Mouse (Mus musculus) embryonic facial prominence, embryonic 15.5 days (tissue): ENCODE data around the gene Dusp12. TPM values are rescaled to one million over a fixed set of nuclear protein-coding genes. Genes with fewer than 3 reads are reported as not detected.

Experiments used
- ATAC-seq: fragments of 200-750 bp; cut with Nextera tagmentation; 2 replicates; pipeline ENCODE4 v1.8.0; 2017; ENCODE audit warnings: low read depth, moderate TSS enrichment; ENCODE audit not compliant: insufficient number of reproducible peaks, low FRiP score, low TSS enrichment
- H3K27ac ChIP-seq: fragments of 300-500 bp; sonication (generic); replicated peaks from 2 replicates; pipeline ENCODE4 v1.5.1; 2015; ENCODE audit warnings: mild to moderate bottlenecking, inconsistent platforms
- H3K27me3 ChIP-seq: fragments of 300-500 bp; sonication (generic); 2 replicates; pipeline ENCODE4 v1.6.1; 2015; ENCODE audit warnings: inconsistent platforms
- H3K36me3 ChIP-seq: fragments of 300-500 bp; sonication (generic); 2 replicates; pipeline ENCODE4 v1.6.1; 2015; ENCODE audit warnings: mild to moderate bottlenecking, inconsistent platforms
- H3K4me1 ChIP-seq: fragments of 300-500 bp; sonication (generic); 2 replicates; pipeline ENCODE4 v1.6.1; 2015; ENCODE audit warnings: inconsistent platforms
- H3K4me2 ChIP-seq: fragments of 300-500 bp; sonication (generic); replicated peaks from 2 replicates; pipeline ENCODE4 v1.6.1; 2015; ENCODE audit warnings: mild to moderate bottlenecking, inconsistent platforms
- H3K4me3 ChIP-seq: fragments of 300-500 bp; sonication (generic); replicated peaks from 2 replicates; pipeline ENCODE4 v1.5.1; 2015; ENCODE audit warnings: mild to moderate bottlenecking, inconsistent platforms
- H3K9ac ChIP-seq: fragments of 300-500 bp; sonication (generic); 2 replicates; pipeline ENCODE4 v1.6.1; 2015; ENCODE audit warnings: inconsistent platforms
- H3K9me3 ChIP-seq: fragments of 300-500 bp; sonication (generic); replicated peaks from 2 replicates; pipeline ENCODE4 v1.6.1; 2016; ENCODE audit warnings: inconsistent platforms
- WGBS: fragments of 180-500 bp; shearing (Covaris S2); methylation state at CpG from one replicate; pipeline ENCODE4 v1.1.7; 2015; 5-methylcytosine and 5-hydroxymethylcytosine counted together
- polyA plus RNA-seq: library from polyadenylated mRNA; unstranded; fragments of >200 nt; fragmentation: Nextera tagmentation; extraction: Ambion mirVana; gene quantifications from 2 replicates; pipeline ENCODE4 v1.2.1, GENCODE M21; 2015

Dusp12 gene
- polyA plus RNA-seq, 1 experiment from 2014 or later, result 43.5 TPM

- H3K4me3 ChIP-seq, result no peak within 1 kb of the TSS
- H3K4me2 ChIP-seq, result no peak within 1 kb of the TSS
- no peak within 1 kb of the TSS for H3K27ac ChIP-seq
- H3K9me3 ChIP-seq, result no peaks in the 10 kb centered on the region
- ATAC-seq, result no peak
- H3K4me1 ChIP-seq, result peaks cover 7% of the 10 kb centered on the region
- peaks cover 16% of the 10 kb centered on the region for H3K27me3 ChIP-seq
- H3K36me3 ChIP-seq, result no peaks in the 10 kb centered on the region
- 62% methylated on average over 5 of the region's 5 CpGs for WGBS
- no peak within 1 kb of the TSS for H3K9ac ChIP-seq
Measured at GRCm38 (mm10) chr1:170912891-170913615, 27.7 kb upstream of the Dusp12 start, which contains the start of gene Fcrlb. Fcrlb (minus strand) TSS chr1:170912941.

GRCm38 (mm10) chr1:170911907-170912660 is 26.7 kb upstream of the Dusp12 start:
- Histone ChIP-seq H3K27ac (no peak overlapping the region), H3K9ac (no peak overlapping the region), H3K27me3 (peaks cover 25% of the 10 kb centered on the region), H3K9me3 (no peaks in the 10 kb centered on the region), H3K36me3 (no peaks in the 10 kb centered on the region), H3K4me3 (no peak overlapping the region), H3K4me1 (peaks cover 16% of the 10 kb centered on the region), H3K4me2 (no peak overlapping the region)
- 73% methylated on average over 11 of the region's 11 CpGs for WGBS
- no peak for ATAC-seq

- H3K36me3 ChIP-seq, result no peaks in the 10 kb centered on the region
- no peaks in the 10 kb centered on the region for H3K9me3 ChIP-seq
- no peak overlapping the region for H3K9ac ChIP-seq
- peaks cover 16% of the 10 kb centered on the region for H3K4me1 ChIP-seq
- peak overlapping the region; percentile 49 for H3K4me3 ChIP-seq
- H3K4me2 ChIP-seq, result peak overlapping the region; percentile 91
- peaks cover 38% of the 10 kb centered on the region for H3K27me3 ChIP-seq
- WGBS, result 4% methylated on average over 21 of the region's 21 CpGs
- no peak overlapping the region for H3K27ac ChIP-seq
- no peak for ATAC-seq
Measured at GRCm38 (mm10) chr1:170908341-170908740, 23.0 kb upstream of the Dusp12 start.

- no peaks in the 10 kb centered on the region for H3K36me3 ChIP-seq
- peak overlapping the region; percentile 29; the same call in 1 of the 2 replicates for H3K9ac ChIP-seq
- 1% methylated on average over 71 of the region's 71 CpGs for WGBS
- ATAC-seq, result peak; percentile 62; the same call in 1 of the 2 replicates
- H3K4me2 ChIP-seq, result peak overlapping the region; percentile 91
- peaks cover 17% of the 10 kb centered on the region for H3K4me1 ChIP-seq
- no peak overlapping the region for H3K27ac ChIP-seq
- peak overlapping the region; percentile 49 for H3K4me3 ChIP-seq
- no peaks in the 10 kb centered on the region for H3K9me3 ChIP-seq
- H3K27me3 ChIP-seq, result peaks cover 38% of the 10 kb centered on the region
Measured at GRCm38 (mm10) chr1:170907456-170908191, 22.3 kb upstream of the Dusp12 start.

GRCm38 (mm10) chr1:170907111-170907455 is 21.7 kb upstream of the Dusp12 start:
- H3K4me1 ChIP-seq, result peaks cover 22% of the 10 kb centered on the region
- peak overlapping the region; percentile 49 for H3K4me3 ChIP-seq
- H3K4me2 ChIP-seq, result peak overlapping the region; percentile 91
- H3K36me3 ChIP-seq, result no peaks in the 10 kb centered on the region
- H3K9ac ChIP-seq, result no peak overlapping the region
- H3K27ac ChIP-seq, result no peak overlapping the region
- ATAC-seq, result no peak
- H3K9me3 ChIP-seq, result no peaks in the 10 kb centered on the region
- 20% methylated on average over 11 of the region's 11 CpGs for WGBS
- peaks cover 38% of the 10 kb centered on the region for H3K27me3 ChIP-seq

GRCm38 (mm10) chr1:170903485-170903884 is 18.1 kb upstream of the Dusp12 start:
- ATAC-seq, result no peak
- Histone ChIP-seq H3K27me3 (peaks cover 32% of the 10 kb centered on the region), H3K36me3 (no peaks in the 10 kb centered on the region), H3K27ac (0 out of 2 replicates have a peak overlapping the region, but pooled peaks have one; percentile 12), H3K4me2 (no peak overlapping the region), H3K4me3 (no peak overlapping the region), H3K4me1 (peaks cover 19% of the 10 kb centered on the region), H3K9ac (no peak overlapping the region), H3K9me3 (no peaks in the 10 kb centered on the region)
- 61% methylated on average over 5 of the region's 5 CpGs for WGBS

- H3K4me1 ChIP-seq, result peaks cover 6% of the 10 kb centered on the region; the same call in 1 of the 2 replicates
- H3K4me3 ChIP-seq, result 0 out of 2 replicates have a peak overlapping the region, but pooled peaks have one; percentile 15
- H3K27ac ChIP-seq, result no peak overlapping the region
- ATAC-seq, result no peak
- no peaks in the 10 kb centered on the region for H3K36me3 ChIP-seq
- H3K4me2 ChIP-seq, result 0 out of 2 replicates have a peak overlapping the region, but pooled peaks have one; percentile 24
- H3K9ac ChIP-seq, result no peak overlapping the region
- WGBS, result 32% methylated on average over 10 of the region's 10 CpGs
- H3K27me3 ChIP-seq, result peaks cover 15% of the 10 kb centered on the region
- H3K9me3 ChIP-seq, result no peaks in the 10 kb centered on the region
Measured at GRCm38 (mm10) chr1:170901536-170902238, 16.3 kb upstream of the Dusp12 start.

GRCm38 (mm10) chr1:170900799-170901467 is 15.6 kb upstream of the Dusp12 start:
- H3K9ac ChIP-seq, result no peak overlapping the region
- no peaks in the 10 kb centered on the region for H3K36me3 ChIP-seq
- H3K4me1 ChIP-seq, result peaks cover 6% of the 10 kb centered on the region; the same call in 1 of the 2 replicates
- ATAC-seq, result no peak
- H3K9me3 ChIP-seq, result no peaks in the 10 kb centered on the region
- WGBS, result 29% methylated on average over 10 of the region's 10 CpGs
- peak overlapping the region; percentile 5; the same call in 1 of the 2 replicates for H3K4me2 ChIP-seq
- no peak overlapping the region for H3K27ac ChIP-seq
- H3K4me3 ChIP-seq, result no peak overlapping the region
- H3K27me3 ChIP-seq, result peaks cover 9% of the 10 kb centered on the region; the same call in 1 of the 2 replicates

GRCm38 (mm10) chr1:170898413-170899075 is 13.2 kb upstream of the Dusp12 start:
- H3K4me1 ChIP-seq, result peaks cover 6% of the 10 kb centered on the region; the same call in 1 of the 2 replicates
- H3K36me3 ChIP-seq, result no peaks in the 10 kb centered on the region
- H3K9ac ChIP-seq, result no peak overlapping the region
- no peak overlapping the region for H3K4me3 ChIP-seq
- ATAC-seq, result no peak
- no peak overlapping the region for H3K4me2 ChIP-seq
- 74% methylated on average over 16 of the region's 16 CpGs for WGBS
- no peak overlapping the region for H3K27ac ChIP-seq
- H3K9me3 ChIP-seq, result no peaks in the 10 kb centered on the region
- H3K27me3 ChIP-seq, result peaks cover 6% of the 10 kb centered on the region; the same call in 1 of the 2 replicates
